Mouse (Mus musculus) ES-E14 (cell line): ENCODE data around the gene Spata4. TPM values are rescaled to one million over a fixed set of nuclear protein-coding genes. Genes with fewer than 3 reads are reported as not detected.

ENCODE experiments used
- DNase-seq: peaks from one replicate; pipeline ENCODE4 v3.0.0-alpha.2; 2013; ENCODE audit warnings: low read depth, low spot score
- H3K27ac ChIP-seq: 2 replicates; pipeline ENCODE4 v1.5.1; 2012; ENCODE audit warnings: low read depth, mild to moderate bottlenecking, low read length, moderate library complexity, mixed read lengths; ENCODE audit not compliant: poor library complexity, insufficient read depth, severe bottlenecking
- H3K36me3 ChIP-seq: 2 replicates; pipeline ENCODE4 v1.6.1; 2012; ENCODE audit warnings: mild to moderate bottlenecking, low read length, moderate library complexity, mixed read lengths; ENCODE audit not compliant: control insufficient read depth, poor library complexity, insufficient read depth, severe bottlenecking
- H3K4me1 ChIP-seq, 2 experiments: fragments of 150-350 bp in 1 of 2; sonication (generic) in 1 of 2; 2 replicates each; pipeline ENCODE4 v1.6.1; 2012; ENCODE audit warnings: low read length in 2 of 2, mild to moderate bottlenecking in 1 of 2, mixed read lengths in 1 of 2; ENCODE audit not compliant: control insufficient read depth in 2 of 2, insufficient read depth in 2 of 2, poor library complexity in 1 of 2
- H3K4me3 ChIP-seq, 2 experiments: fragments of 150-350 bp in 1 of 2; sonication (generic) in 1 of 2; 2 replicates each; pipeline ENCODE4 v1.5.1; 2012; ENCODE audit warnings: low read length in 2 of 2, low read depth in 1 of 2, mild to moderate bottlenecking in 1 of 2, mixed read lengths in 1 of 2; ENCODE audit not compliant: insufficient read depth in 1 of 2, poor library complexity in 1 of 2, severe bottlenecking in 1 of 2
- H3K9ac ChIP-seq: 2 replicates; pipeline ENCODE4 v1.6.1; 2012; ENCODE audit warnings: low read depth, mild to moderate bottlenecking, low read length, mixed read lengths; ENCODE audit not compliant: poor library complexity, insufficient read depth, severe bottlenecking
- H3K9me3 ChIP-seq: fragments of 150-350 bp; sonication (generic); 2 replicates; pipeline ENCODE4 v1.6.1; 2012; ENCODE audit warnings: low read depth, mild to moderate bottlenecking, low read length; ENCODE audit not compliant: control insufficient read depth, insufficient read depth
- CHD2 ChIP-seq: IDR thresholded peaks from 2 replicates; pipeline ENCODE4 v1.6.1; 2014; ENCODE audit warnings: mild to moderate bottlenecking, low read depth, low read length, inconsistent platforms
- HCFC1 ChIP-seq: IDR thresholded peaks from 2 replicates; pipeline ENCODE4 v1.6.1; 2012; ENCODE audit warnings: low read length, inconsistent platforms, borderline replicate concordance; ENCODE audit not compliant: insufficient read depth
- MAFK ChIP-seq: IDR thresholded peaks from 2 replicates; pipeline ENCODE4 v1.6.1; 2014; ENCODE audit warnings: mild to moderate bottlenecking, low read depth, low read length, inconsistent platforms; ENCODE audit not compliant: insufficient read depth
- ZC3H11A ChIP-seq: IDR thresholded peaks from 2 replicates; pipeline ENCODE4 v1.6.1; 2012; ENCODE audit warnings: low read depth, mild to moderate bottlenecking, inconsistent platforms, low read length, borderline replicate concordance
- ZNF384 ChIP-seq: IDR thresholded peaks from 2 replicates; pipeline ENCODE4 v1.6.1; 2012; ENCODE audit warnings: low read depth, low read length, inconsistent platforms
- in situ Hi-C, 2 experiments: fragments of 600-800 bp; cut with MboI; formaldehyde crosslinking; loops; one replicate each; pipeline ENCODE4 v1.15.1; 2025; ENCODE audit warnings: low sequenced_read_pairs in 2 of 2, inconsistent platforms in 1 of 2; ENCODE audit not compliant: unreplicated experiment in 2 of 2
- total RNA-seq: library from RNA; depleted of rRNA; stranded (reverse); fragments of 300-350 nt; gene quantifications from 2 replicates; pipeline ENCODE4 v1.2.3, GENCODE M21; 2012

Spata4 gene
- total RNA-seq, 1 experiment = not detected

DNA sequence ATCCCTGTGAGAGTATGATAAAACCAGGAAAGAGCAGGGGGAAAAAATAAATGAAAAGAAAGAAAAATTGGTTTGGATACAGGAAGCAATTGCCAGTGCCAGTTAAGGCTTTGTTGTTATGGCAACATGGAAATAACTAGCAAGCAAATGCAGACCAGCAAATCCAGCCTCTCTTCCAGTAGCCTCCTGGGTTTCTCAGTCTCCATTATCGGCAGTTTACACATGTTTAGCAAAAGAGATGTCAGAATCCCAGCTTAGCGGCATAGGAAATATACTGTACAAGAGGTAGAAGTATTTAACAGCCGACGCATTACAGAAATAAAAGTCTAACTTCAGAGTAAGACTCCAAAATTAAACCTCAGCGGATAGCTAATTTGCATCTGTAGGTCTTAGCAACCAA is 5.9 kb upstream of the Spata4 start:
- in situ Hi-C loops = no loop called here
- H3K9me3 ChIP-seq = no peaks in the 10 kb centered on the region
- TF ChIP-seq ZNF384 (no peak), HCFC1 (no peak), CHD2 (no peak), ZC3H11A (no peak), MAFK (no peak)
- H3K4me3 ChIP-seq = no peak overlapping the region
- DNase-seq = no peak
- no peak overlapping the region for H3K27ac ChIP-seq
- no peaks in the 10 kb centered on the region for H3K4me1 ChIP-seq
- H3K36me3 ChIP-seq = no peaks in the 10 kb centered on the region
- no peak overlapping the region for H3K9ac ChIP-seq

DNA sequence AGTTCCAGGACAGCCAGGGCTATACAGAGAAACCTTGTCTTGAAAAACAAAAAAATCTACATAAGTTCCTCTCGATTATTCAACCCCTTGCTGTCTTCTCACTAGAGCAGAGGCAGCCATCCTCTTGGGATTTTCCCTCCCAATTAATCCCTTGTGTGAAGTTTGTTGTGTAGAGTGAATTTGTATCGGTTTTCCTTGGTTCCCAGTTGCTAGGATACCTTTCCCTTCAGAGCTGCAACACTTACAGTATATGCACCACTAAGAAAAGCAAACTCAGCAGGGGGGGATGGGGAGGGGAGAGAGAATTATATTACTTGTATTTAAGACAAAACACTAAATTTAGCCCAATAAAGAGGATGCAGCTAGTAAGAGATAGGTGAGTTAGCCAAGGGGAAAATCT is 4.5 kb upstream of the Spata4 start:
- no peak for DNase-seq
- Histone ChIP-seq H3K36me3 (no peaks in the 10 kb centered on the region), H3K9ac (no peak overlapping the region), H3K4me1 (no peaks in the 10 kb centered on the region), H3K27ac (no peak overlapping the region), H3K4me3 (no peak overlapping the region), H3K9me3 (no peaks in the 10 kb centered on the region)
- TF ChIP-seq HCFC1 (no peak), CHD2 (no peak), ZNF384 (no peak), ZC3H11A (no peak), MAFK (no peak)
- in situ Hi-C loops = no loop called here

DNA sequence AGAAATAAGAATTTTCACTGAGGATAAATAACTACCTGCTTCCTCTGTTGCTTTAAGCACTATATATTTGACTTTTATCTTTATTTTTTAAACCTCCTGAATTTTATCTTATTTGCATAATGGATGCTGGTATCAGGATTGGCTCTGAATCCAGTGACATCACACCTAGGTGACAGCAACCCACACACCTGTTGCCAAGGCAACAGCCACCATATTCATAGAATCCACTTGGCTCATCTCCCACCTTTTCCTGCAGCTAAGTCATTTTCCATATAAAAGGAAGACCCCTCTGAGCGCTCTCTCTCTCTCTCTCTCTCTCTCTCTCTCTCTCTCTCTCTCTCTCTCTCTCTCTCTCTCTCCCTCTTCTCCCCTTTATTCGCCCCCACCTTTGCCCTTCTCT is 3.6 kb upstream of the Spata4 start:
- Histone ChIP-seq H3K9ac (no peak overlapping the region), H3K9me3 (no peaks in the 10 kb centered on the region), H3K4me1 (no peaks in the 10 kb centered on the region), H3K36me3 (no peaks in the 10 kb centered on the region), H3K4me3 (no peak overlapping the region), H3K27ac (no peak overlapping the region)
- in situ Hi-C loops = no loop called here
- TF ChIP-seq ZNF384 = no peak
- TF ChIP-seq ZC3H11A = no peak
- DNase-seq = no peak

DNA sequence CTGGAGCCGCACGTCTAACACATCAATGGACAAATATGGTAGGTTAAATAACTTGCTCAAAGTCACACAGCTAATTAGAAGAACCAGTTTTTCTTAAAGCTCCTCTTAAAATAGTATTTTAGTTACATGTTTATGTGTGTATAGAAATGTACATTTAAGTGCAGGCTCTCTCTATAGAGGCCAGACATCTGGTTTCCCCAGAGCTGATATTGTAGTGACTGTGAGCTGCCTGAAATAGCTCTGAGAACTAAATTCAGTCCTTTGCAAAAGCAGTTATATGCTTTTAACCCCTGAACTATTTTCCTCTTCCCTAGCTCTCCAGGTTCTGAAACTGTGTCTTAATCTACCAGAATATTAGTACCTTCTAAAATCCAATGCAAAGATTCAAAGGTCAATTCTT is 3.2 kb upstream of the Spata4 start:
- H3K36me3 ChIP-seq = no peaks in the 10 kb centered on the region
- TF ChIP-seq ZNF384 = no peak
- no peak for TF ChIP-seq MAFK
- TF ChIP-seq HCFC1 = no peak
- TF ChIP-seq ZC3H11A = no peak
- TF ChIP-seq CHD2 = no peak
- no peaks in the 10 kb centered on the region for H3K4me1 ChIP-seq
- H3K9ac ChIP-seq = no peak overlapping the region
- no peak for DNase-seq
- no peak overlapping the region for H3K27ac ChIP-seq
- in situ Hi-C loops = no loop called here
- no peaks in the 10 kb centered on the region for H3K9me3 ChIP-seq
- H3K4me3 ChIP-seq = no peak overlapping the region

DNA sequence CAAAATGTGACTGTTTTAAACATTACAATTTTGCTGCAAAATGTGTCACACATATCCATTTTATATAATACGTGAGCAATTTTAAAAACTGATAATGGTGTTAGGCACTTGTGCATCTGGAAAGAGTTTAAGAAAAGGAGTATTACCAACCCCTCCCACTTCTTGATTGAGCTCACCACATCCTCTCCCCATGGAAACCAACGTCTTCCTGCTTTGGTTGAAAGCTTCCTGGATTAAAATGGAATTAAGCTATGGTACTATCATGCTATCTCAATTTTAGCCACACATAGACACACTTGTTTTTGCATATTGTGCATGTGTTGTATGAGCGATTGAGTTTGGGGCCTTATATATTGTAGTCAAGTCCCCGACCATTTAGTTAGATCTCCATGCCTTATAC is 2.9 kb downstream of the Spata4 start:
- DNase-seq = no peak
- in situ Hi-C loops = no loop called here

More for the DNA sequence above, 2.9 kb downstream of the Spata4 start:
- Histone ChIP-seq H3K9me3 (no peaks in the 10 kb centered on the region), H3K9ac (no peak overlapping the region), H3K4me1 (no peaks in the 10 kb centered on the region), H3K36me3 (no peaks in the 10 kb centered on the region), H3K27ac (no peak overlapping the region), H3K4me3 (no peak overlapping the region)
- TF ChIP-seq ZC3H11A = no peak
- TF ChIP-seq ZNF384 = no peak
- TF ChIP-seq HCFC1 = no peak
- no peak for TF ChIP-seq CHD2
- TF ChIP-seq MAFK = no peak
